Mouse (Mus musculus): Measurements from ENCODE around the gene Axin2. TPM values are rescaled to one million over a fixed set of nuclear protein-coding genes. Genes with fewer than 3 reads are reported as not detected.

The Axin2 gene
- total RNA-seq, 4 experiments from 2014 or later: 7.4 to 13.8 (median 10.0) TPM

Other genes with a start within 250 kb of the Axin2 start
- gene E030025P04Rik, start 224.0 kb downstream of the Axin2 start, total RNA-seq (2022): not detected

Data from gastrocnemius, adult 8-10 months (tissue).